ENCODE assay signal across 28 mouse cellular contexts in genomic region chr9:101915082-101915481, GRCm38 (mm10). TPM values are rescaled to one million over a fixed set of nuclear protein-coding genes. Genes with fewer than 3 reads are reported as not detected.
DNase-seq lines count a peak whose midpoint lies in the region; ATAC-seq and TF ChIP-seq lines count a peak whose summit lies in the region.
"Had no signal": no experiment of that assay in that cellular context is flagged by ENCODE, and none has a peak within 500 bp of the region (broad histone marks: within the 10 kb centered on the region; RNA-seq: fewer than 3 reads in every experiment).

No protein-coding gene starts in this region.

- no peak overlapping the region for H3K27ac ChIP-seq in heart, embryonic 10.5 days
- H3K27ac ChIP-seq in left cerebral cortex, adult 2 months = no peak overlapping the region
- H3K27ac ChIP-seq in midbrain, embryonic 11.5 days (ENCODE audit: low read depth, low read length) = no peak overlapping the region
- H3K27ac ChIP-seq in midbrain, embryonic 16.5 days (ENCODE audit: low read length) = no peak overlapping the region
- H3K27ac ChIP-seq in embryonic facial prominence, embryonic 10.5 days (replicated peaks) = no peak overlapping the region
- H3K27ac ChIP-seq: embryonic facial prominence, embryonic 12.5 days; forebrain, embryonic 13.5 days; forebrain, embryonic 15.5 days had no signal

- H3K9me3 ChIP-seq in heart, embryonic 10.5 days = no peaks in the 10 kb centered on the region
- H3K9me3 ChIP-seq in midbrain, embryonic 11.5 days (ENCODE audit: control insufficient read depth, low read length) = no peaks in the 10 kb centered on the region
- H3K9me3 ChIP-seq in midbrain, embryonic 16.5 days (replicated peaks; ENCODE audit: control insufficient read depth, low read length, poor library complexity, severe bottlenecking) = no peaks in the 10 kb centered on the region
- H3K9me3 ChIP-seq in embryonic facial prominence, embryonic 10.5 days = no peaks in the 10 kb centered on the region
- H3K9me3 ChIP-seq: embryonic facial prominence, embryonic 12.5 days; forebrain, embryonic 13.5 days; forebrain, embryonic 15.5 days had no signal

- H3K4me1 ChIP-seq in heart, embryonic 10.5 days = no peaks in the 10 kb centered on the region
- no peaks in the 10 kb centered on the region for H3K4me1 ChIP-seq in midbrain, embryonic 11.5 days (ENCODE audit: control insufficient read depth, insufficient read depth, low read length)
- peaks cover 3% of the 10 kb centered on the region for H3K4me1 ChIP-seq in midbrain, embryonic 16.5 days (ENCODE audit: control insufficient read depth, insufficient read depth, low read length)
- 0 out of 2 replicates have a peak, but pooled peaks cover 6% of the 10 kb centered on the region for H3K4me1 ChIP-seq in embryonic facial prominence, embryonic 10.5 days

- TF ChIP-seq CTCF in left cerebral cortex, adult 2 months (IDR thresholded peaks at IDR 0.05) = no peak

- H3K4me3 ChIP-seq in heart, embryonic 10.5 days = no peak overlapping the region
- no peak overlapping the region for H3K4me3 ChIP-seq in left cerebral cortex, adult 2 months
- H3K4me3 ChIP-seq in midbrain, embryonic 11.5 days (ENCODE audit: low read depth, low read length) = no peak overlapping the region
- H3K4me3 ChIP-seq in midbrain, embryonic 16.5 days (ENCODE audit: low read depth, low read length) = no peak overlapping the region
- no peak overlapping the region for H3K4me3 ChIP-seq in embryonic facial prominence, embryonic 10.5 days
- H3K4me3 ChIP-seq: embryonic facial prominence, embryonic 12.5 days; forebrain, embryonic 13.5 days; forebrain, embryonic 15.5 days had no signal

- no peak for ATAC-seq in midbrain, embryonic 11.5 days (ENCODE audit: low FRiP score)
- ATAC-seq in midbrain, embryonic 16.5 days = no peak
- ATAC-seq: forebrain, embryonic 13.5 days; forebrain, embryonic 15.5 days had no signal

- H3K36me3 ChIP-seq in heart, embryonic 10.5 days = no peaks in the 10 kb centered on the region
- H3K36me3 ChIP-seq in midbrain, embryonic 11.5 days (ENCODE audit: control insufficient read depth, insufficient read depth, low read length) = no peaks in the 10 kb centered on the region
- no peaks in the 10 kb centered on the region for H3K36me3 ChIP-seq in midbrain, embryonic 16.5 days (ENCODE audit: control insufficient read depth, insufficient read depth, low read length)
- H3K36me3 ChIP-seq in embryonic facial prominence, embryonic 10.5 days (replicated peaks) = no peaks in the 10 kb centered on the region
- H3K36me3 ChIP-seq: embryonic facial prominence, embryonic 12.5 days; forebrain, embryonic 15.5 days had no signal

- DNase-seq in heart, embryonic 10.5 days (ENCODE audit: low spot score) = peak; percentile 57
- no peak for DNase-seq in heart, postnatal 10 days
- peak; percentile 3 to 5 for DNase-seq in left cerebral cortex, adult 2 months (ENCODE audit: extremely low spot score in 1 of 2, low spot score in 2 of 2)
- DNase-seq in left cerebral cortex, postnatal 36 days (ENCODE audit: low spot score in 2 of 2) = no peak
- peak; percentile 54 for DNase-seq in midbrain, embryonic 11.5 days (ENCODE audit: low spot score, missing footprints)
- DNase-seq in embryonic facial prominence, embryonic 10.5 days (ENCODE audit: low spot score) = peak; percentile 3
- DNase-seq in ovary, postnatal 10 days (ENCODE audit: low spot score) = no peak
- DNase-seq: adrenal gland, adult 2 months; adrenal gland, postnatal 10 days; adrenal gland, postnatal 25 days; cerebellum, adult 11 months; cerebellum, adult 18-20 months; cerebellum, adult 8-10 months; cerebellum, adult 9-11 months; cerebellum, postnatal 14 days; cerebellum, postnatal 36 days; embryo, embryonic 11 days had no signal

- no peak overlapping the region for H3K9ac ChIP-seq in midbrain, embryonic 11.5 days (ENCODE audit: low read length)
- no peak overlapping the region for H3K9ac ChIP-seq in midbrain, embryonic 16.5 days (ENCODE audit: low read depth, low read length)
- H3K9ac ChIP-seq: embryonic facial prominence, embryonic 12.5 days; forebrain, embryonic 13.5 days; forebrain, embryonic 15.5 days had no signal

- H3K27me3 ChIP-seq in heart, embryonic 10.5 days (ENCODE audit: insufficient read depth, poor library complexity, severe bottlenecking) = 0 out of 2 replicates have a peak, but pooled peaks cover 1% of the 10 kb centered on the region
- H3K27me3 ChIP-seq in midbrain, embryonic 11.5 days (ENCODE audit: control insufficient read depth, insufficient read depth, low read length) = no peaks in the 10 kb centered on the region
- no peaks in the 10 kb centered on the region for H3K27me3 ChIP-seq in midbrain, embryonic 16.5 days (ENCODE audit: control insufficient read depth, insufficient read depth, low read depth, low read length)
- no peaks in the 10 kb centered on the region for H3K27me3 ChIP-seq in embryonic facial prominence, embryonic 10.5 days (replicated peaks; ENCODE audit: low read depth, poor library complexity, severe bottlenecking)
- H3K27me3 ChIP-seq: embryonic facial prominence, embryonic 12.5 days; forebrain, embryonic 13.5 days; forebrain, embryonic 15.5 days had no signal

- 78% methylated on average over 2 of the region's 2 CpGs for WGBS in heart, embryonic 10.5 days
- 91% methylated on average over 2 of the region's 2 CpGs for WGBS in midbrain, embryonic 11.5 days
- 97% methylated on average over 2 of the region's 2 CpGs for WGBS in midbrain, embryonic 16.5 days
- WGBS in embryonic facial prominence, embryonic 10.5 days = 83% methylated on average over 2 of the region's 2 CpGs

- intact Hi-C loops in heart, postnatal 10 days (cut with DNase I) = no loop called here
- intact Hi-C loops in left cerebral cortex, adult 2 months (cut with DNase I) = no loop called here
- intact Hi-C loops in left cerebral cortex, postnatal 36 days (cut with DNase I) = no loop called here

- no peak overlapping the region for H3K4me2 ChIP-seq in midbrain, embryonic 11.5 days
- H3K4me2 ChIP-seq in midbrain, embryonic 16.5 days (ENCODE audit: low read length) = no peak overlapping the region
- H3K4me2 ChIP-seq: embryonic facial prominence, embryonic 12.5 days; forebrain, embryonic 13.5 days; forebrain, embryonic 15.5 days had no signal

RNA-seq across cellular contexts. Expression of gene 9630041A04Rik, which starts 53.4 kb away (rescaled TPM):
- not detected in 2 replicates for polyA plus RNA-seq in heart, embryonic 10.5 days (2016; fragmentation: Nextera tagmentation; extraction: Ambion mirVana)
- not detected for total RNA-seq in heart, postnatal 10 days (2021)
- total RNA-seq in left cerebral cortex, adult 2 months (2021) = not detected
- not detected for total RNA-seq in left cerebral cortex, postnatal 36 days (2021)
- 0.18 TPM in 1 of 2 replicates, not detected in the other for polyA plus RNA-seq in midbrain, embryonic 11.5 days (2014; fragmentation: Nextera tagmentation; extraction: Ambion mirVana)
- 0.64 and 0.85 TPM in 2 replicates for polyA plus RNA-seq in midbrain, embryonic 16.5 days (2015; fragmentation: Nextera tagmentation; extraction: Ambion mirVana)
- polyA plus RNA-seq in embryonic facial prominence, embryonic 10.5 days (2016; fragmentation: Nextera tagmentation; extraction: Ambion mirVana) = not detected in 2 replicates
- total RNA-seq: adrenal gland, adult 2 months; adrenal gland, postnatal 10 days; adrenal gland, postnatal 25 days; adrenal gland, postnatal 4 days; common myeloid progenitor, adult 5-6 weeks; ES-E14; MEL had no signal
- polyA plus RNA-seq: adrenal gland, adult 2 months; brain, embryonic 14.5 days; C2C12; embryonic facial prominence, embryonic 12.5 days; embryonic facial prominence, embryonic 14.5 days had no signal

Comparison
In these comparisons a context has a peak if more than half of its experiments do, and no peak if none do; other contexts are left out.
1. DNase-seq: peak in heart, embryonic 10.5 days (single experiment), left cerebral cortex, adult 2 months (2 of 2), midbrain, embryonic 11.5 days (single experiment) and embryonic facial prominence, embryonic 10.5 days (single experiment); none in heart, postnatal 10 days (0 of 2), left cerebral cortex, postnatal 36 days (0 of 2) and ovary, postnatal 10 days (single experiment).